Mouse (Mus musculus) activated CD4-positive, CD25-positive, alpha-beta regulatory T cell, adult 4 months (primary cell): ENCODE data around the gene Capn11. TPM values are rescaled to one million over a fixed set of nuclear protein-coding genes. Genes with fewer than 3 reads are reported as not detected.

Experiments
- ATAC-seq: one replicate; pipeline ENCODE4 v1.8.0; 2017
- polyA plus RNA-seq, 2 experiments: library from polyadenylated mRNA; unstranded; fragments of 100-300 nt; shearing (Covaris generic); gene quantifications; one replicate each; pipeline ENCODE4 v1.2.1; 2017

Capn11 gene
- polyA plus RNA-seq, 2 experiments from 2014 or later: 0.33 TPM; not detected in 1

GRCm38 (mm10) chr17:45580958-45581477, 78.1 kb downstream of the Capn11 start:
- ATAC-seq: peak; percentile 25

Other genes with a start within 250 kb of the Capn11 start
- gene Cdc5l, start 225.6 kb downstream of the Capn11 start, polyA plus RNA-seq: 10 to 100 TPM; 61.5 to 69.5 TPM
- gene Spats1, start 183.9 kb downstream of the Capn11 start, polyA plus RNA-seq: under 1 TPM; 0.43 to 0.74 TPM
- 1 to 10 TPM; 2.1 to 3.4 TPM for gene Aars2, start 152.5 kb downstream of the Capn11 start, polyA plus RNA-seq
- gene Tcte1, start 135.9 kb downstream of the Capn11 start, polyA plus RNA-seq: not detected
- gene Tmem151b, start 109.6 kb downstream of the Capn11 start, polyA plus RNA-seq: not detected
- 10 to 100 TPM; 28.3 to 50.2 TPM for gene Nfkbie, start 103.6 kb downstream of the Capn11 start, polyA plus RNA-seq
- 10 to 100 TPM; 27.7 to 33.8 TPM for gene Slc35b2, start 95.5 kb downstream of the Capn11 start, polyA plus RNA-seq
- gene Hsp90ab1, start 86.1 kb downstream of the Capn11 start, polyA plus RNA-seq: 100 to 1,000 TPM; 836 to 982 TPM
- 10 to 100 TPM; 82.3 to 85.3 TPM for gene Slc29a1, start 59.7 kb downstream of the Capn11 start, polyA plus RNA-seq
- not detected for gene Mymx, start 57.2 kb downstream of the Capn11 start, polyA plus RNA-seq
- 10 to 100 TPM; 73.4 to 90.9 TPM for gene Mrpl14, start 27.0 kb upstream of the Capn11 start, polyA plus RNA-seq
- 1 to 10 TPM; 2.7 to 3.6 TPM for gene Tmem63b, start 27.6 kb upstream of the Capn11 start, polyA plus RNA-seq
- gene 1600014C23Rik, start 74.5 kb upstream of the Capn11 start, polyA plus RNA-seq: not detected